Mouse (Mus musculus): ENCODE data around the gene Bmp3.

- TF ChIP-seq POLR2A (IDR thresholded peaks at IDR 0.05; ENCODE audit: borderline replicate concordance, low read depth, low read length), result no peak
- no peak for TF ChIP-seq CTCF (IDR thresholded peaks at IDR 0.05; ENCODE audit: low read depth, low read length)
These were observed 64.5 kb downstream of the Bmp3 start for GRCm38 (mm10) chr5:98918716-98919115.

Measured in bone marrow macrophage, adult 2 months (primary cell).